Mouse (Mus musculus) urinary bladder, postnatal 4 days (tissue): ENCODE data around the gene 2010003K11Rik.
"Not testable (repeated sequence)": the region's sequence is repeated elsewhere in the genome, so short reads cannot be mapped to it uniquely, and the experiment has no call there.

ENCODE experiments used
- DNase-seq, 2 experiments: peaks; one replicate each; pipeline ENCODE4 v3.0.0; 2021 to 2022; ENCODE audit warnings: low spot score in 2 of 2

Gene 2010003K11Rik

GRCm38 (mm10) chr19:4461981-4462380 is 36.4 kb downstream of the 2010003K11Rik start:
- no peak for DNase-seq

DNA sequence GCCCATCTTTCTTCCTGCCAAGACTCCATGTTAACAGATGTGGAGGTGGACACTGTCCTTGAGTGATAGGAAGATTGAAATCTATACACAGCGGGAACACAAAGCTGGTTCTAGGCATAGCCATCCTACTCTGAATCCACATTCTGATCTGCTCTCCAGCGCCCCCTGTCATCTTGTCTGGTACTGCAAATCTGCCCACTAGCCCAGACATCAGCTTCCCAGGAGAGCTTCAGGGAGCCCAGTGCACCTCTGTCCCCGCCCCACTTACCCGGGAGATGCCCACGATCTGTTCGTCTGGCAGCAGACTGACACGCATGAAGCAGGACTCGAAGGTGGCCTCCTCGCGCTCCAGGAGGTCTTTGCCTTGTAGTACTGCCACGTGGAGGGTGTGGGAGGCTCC is 42.2 kb downstream of the 2010003K11Rik start:
- peak; percentile 27 to 70 for DNase-seq

DNA sequence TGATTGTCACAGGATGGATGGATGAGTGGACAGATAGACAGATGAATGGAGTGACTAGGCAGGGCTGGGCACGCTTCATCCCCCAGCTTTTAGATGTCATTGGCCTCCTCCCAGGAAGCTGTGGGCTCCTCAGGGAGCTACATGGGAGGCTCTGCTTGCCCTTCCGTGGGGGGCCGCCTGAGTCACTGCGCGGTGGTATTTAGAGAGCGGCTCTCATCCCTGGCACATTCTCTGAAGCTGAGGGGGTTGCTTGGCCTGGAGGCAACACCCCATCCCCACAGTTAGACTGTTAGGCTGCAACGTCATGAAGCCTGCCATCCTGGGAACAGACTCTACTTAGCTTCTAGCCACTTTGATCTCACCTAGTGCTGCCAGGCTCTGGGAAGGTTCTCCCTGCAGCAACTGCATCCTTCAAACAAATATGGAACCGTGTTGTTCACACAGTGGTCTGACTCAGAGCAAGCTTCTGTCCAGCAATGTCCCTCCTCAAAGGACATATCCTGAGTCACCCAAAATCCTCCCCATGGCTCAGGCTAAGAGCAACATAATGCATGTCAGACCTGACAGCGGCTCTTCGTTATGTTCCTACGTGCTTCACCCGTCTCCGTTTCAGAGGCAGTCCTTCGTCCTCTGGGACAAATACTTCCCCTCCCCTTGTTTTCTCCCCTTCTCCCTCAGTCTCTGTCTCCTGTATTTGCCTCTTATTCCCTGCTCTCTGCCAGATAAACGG is 43.1 kb downstream of the 2010003K11Rik start:
- DNase-seq: no peak

DNA sequence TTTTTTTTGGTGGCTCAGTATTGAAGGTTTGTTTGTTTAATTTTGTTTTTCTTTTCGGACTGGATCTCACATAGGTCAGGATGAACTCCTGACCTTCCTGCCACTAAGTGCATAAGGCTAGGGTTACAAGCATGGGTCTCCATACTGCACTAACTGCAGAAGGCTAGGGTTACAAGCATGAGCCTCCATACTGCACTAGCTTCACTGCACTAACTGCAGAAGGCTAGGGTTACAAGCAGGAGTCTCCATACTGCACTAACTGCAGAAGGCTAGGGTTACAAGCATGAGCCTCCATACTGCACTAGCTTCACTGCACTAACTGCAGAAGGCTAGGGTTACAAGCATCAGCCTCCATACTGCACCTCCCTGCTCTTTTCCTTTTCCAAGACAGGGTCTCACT is 44.3 kb downstream of the 2010003K11Rik start:
- not testable (repeated sequence) for DNase-seq

- DNase-seq: no peak
Measured at GRCm38 (mm10) chr19:4452525-4452924, 45.9 kb downstream of the 2010003K11Rik start.

GRCm38 (mm10) chr19:4451965-4452364 is 46.4 kb downstream of the 2010003K11Rik start:
- DNase-seq: no peak

DNA sequence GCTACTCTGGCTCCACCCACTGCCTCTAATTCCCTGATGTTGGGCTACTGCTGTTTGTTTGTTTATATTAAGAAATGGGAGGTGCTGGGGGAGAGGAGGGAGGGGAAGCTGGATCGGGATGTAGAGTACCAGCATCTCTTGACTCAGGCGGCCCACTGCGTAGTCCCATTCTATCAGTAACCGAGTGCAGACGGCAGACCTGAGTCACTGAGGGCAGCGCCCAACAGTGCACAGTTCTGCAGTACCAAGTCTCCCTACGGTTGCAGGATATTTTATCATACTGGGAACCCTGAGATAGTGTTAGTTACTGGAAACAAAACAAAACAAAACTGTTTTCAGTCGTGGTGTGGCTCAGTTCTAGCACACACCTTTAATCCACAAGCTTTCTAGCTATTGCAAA is 47.3 kb downstream of the 2010003K11Rik start:
- no peak for DNase-seq

DNA sequence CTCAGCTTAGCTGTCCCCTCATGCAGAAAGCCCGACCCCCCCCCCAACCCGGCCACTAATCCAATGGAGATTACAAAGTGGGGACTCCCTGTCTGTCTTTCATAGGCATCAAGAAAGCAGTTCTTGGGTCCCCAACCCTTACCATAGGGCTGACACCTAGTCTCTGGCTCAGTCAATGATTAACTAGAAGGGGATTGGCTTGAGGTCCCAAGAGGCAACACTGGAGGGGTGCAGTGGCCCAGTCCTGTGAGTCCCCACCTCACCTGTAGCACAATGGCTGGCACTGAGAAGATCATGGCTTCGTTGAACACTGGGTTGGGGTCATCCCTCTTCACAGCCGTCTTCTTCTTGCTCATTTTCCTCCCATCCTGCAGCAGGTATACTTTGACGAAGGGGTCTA is 47.7 kb downstream of the 2010003K11Rik start:
- DNase-seq: no peak

GRCm38 (mm10) chr19:4449230-4449629 is 49.2 kb downstream of the 2010003K11Rik start:
- no peak for DNase-seq

- no peak for DNase-seq
Measured at GRCm38 (mm10) chr19:4447445-4447844, 50.9 kb downstream of the 2010003K11Rik start.
